Mouse (Mus musculus) spleen, postnatal 14 days (tissue): ENCODE results near the gene Siah3.
"Not testable (repeated sequence)": the region's sequence is repeated elsewhere in the genome, so short reads cannot be mapped to it uniquely, and the experiment has no call there.

Experiments
- DNase-seq, 2 experiments: peaks; one replicate each; pipeline ENCODE4 v3.0.0; 2021 to 2022; ENCODE audit warnings: low spot score in 2 of 2

Gene Siah3

DNA sequence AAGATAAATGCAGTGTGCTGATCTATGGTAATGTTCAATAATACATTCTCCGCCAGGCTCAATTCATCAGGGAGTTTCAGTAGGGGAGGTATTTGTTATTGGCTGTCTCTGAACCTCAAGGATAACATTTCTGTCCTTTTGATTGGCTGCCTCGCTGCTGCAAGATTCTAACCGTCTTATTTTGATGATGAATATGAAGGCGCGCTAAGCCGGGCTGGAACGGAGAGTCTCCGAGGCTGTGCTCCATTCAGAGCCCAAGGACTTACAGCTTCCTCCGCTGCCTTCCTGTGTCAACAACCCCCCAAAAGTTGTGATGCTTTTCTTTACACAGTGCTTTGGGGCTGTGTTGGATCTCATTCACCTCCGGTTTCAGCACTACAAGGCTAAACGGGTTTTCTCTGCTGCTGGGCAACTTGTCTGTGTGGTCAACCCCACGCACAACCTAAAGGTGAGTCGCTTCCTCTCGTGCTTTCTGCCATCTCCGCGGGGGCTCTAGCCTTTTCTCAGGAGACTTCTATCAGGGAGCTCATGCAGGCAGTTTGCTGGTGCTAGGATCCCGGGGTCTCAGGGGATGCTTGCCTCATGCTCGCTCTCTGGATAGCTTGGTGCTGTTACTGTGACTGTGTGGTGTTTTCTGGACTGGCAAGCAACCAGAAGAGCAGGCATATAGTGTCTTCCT, at the start of gene Siah3:
TSS of gene Siah3 (plus strand) at position 240 of the 679 bp plus-strand sequence.
- no peak for DNase-seq

- no peak for DNase-seq
Measured at GRCm38 (mm10) chr14:75409772-75410171, 46.0 kb upstream of the Siah3 start.

DNA sequence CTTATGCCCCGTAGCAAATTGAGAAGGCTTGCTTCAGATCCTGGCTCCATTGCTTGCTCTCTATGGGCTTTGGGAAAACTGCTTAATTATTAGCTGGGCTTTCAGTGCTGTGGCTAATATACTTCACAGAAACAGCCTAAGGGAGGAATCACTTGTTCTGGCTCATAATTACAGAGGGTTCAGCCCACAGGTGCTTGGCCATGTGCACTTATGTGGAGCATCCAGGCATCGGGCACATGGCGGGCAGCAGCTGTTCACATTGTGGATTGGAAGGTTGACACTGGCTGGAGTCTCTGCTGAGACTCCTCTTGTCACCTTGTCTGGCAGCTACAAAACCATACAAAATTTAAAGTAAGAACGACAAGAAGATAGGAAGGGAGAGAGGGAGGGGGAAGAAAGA, 45.4 kb upstream of the Siah3 start:
- no peak for DNase-seq

DNA sequence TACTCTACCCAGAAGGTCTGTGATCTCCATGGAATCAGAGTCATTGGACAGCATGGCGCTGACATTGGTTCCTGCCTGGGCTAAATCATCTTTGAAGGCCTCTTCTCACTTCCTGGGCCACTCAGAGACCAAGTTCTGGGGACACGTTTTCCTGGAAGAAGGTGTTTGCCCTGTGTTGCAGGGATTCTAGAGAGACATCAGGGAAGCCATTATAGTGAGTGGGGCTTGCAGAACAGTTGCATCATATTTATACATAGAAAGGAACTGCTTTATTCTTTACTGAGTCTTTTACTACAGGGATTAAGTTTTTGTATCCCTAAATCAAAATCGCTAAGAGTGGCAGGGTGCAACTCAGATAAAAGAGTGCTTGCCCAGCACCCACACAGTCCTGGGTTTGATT, 37.1 kb upstream of the Siah3 start:
- DNase-seq = no peak

GRCm38 (mm10) chr14:75419876-75420275, 35.9 kb upstream of the Siah3 start:
- DNase-seq = no peak

DNA sequence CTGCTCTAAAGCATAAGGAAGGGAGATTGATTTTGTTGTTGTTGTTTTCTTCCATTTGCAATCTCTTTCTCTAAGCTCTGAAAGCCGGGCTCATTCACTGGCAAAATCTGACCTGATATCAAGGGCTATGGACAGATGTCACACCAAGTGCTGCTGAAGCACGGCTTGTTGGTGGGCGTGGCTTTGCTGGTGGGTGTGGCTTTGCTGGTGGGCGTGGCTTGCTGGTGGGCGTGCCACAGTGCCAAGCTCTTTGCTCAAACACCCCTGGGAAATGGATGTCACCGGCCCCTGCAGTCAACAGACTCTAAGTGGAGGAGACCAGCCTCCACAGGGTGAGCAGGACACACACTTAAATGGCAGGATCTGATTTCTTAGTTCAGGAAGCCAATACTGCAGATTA, 35.0 kb upstream of the Siah3 start:
- DNase-seq = no peak

- no peak for DNase-seq
Measured at GRCm38 (mm10) chr14:75431173-75431786, 24.5 kb upstream of the Siah3 start.

GRCm38 (mm10) chr14:75432850-75433249, 22.9 kb upstream of the Siah3 start:
- DNase-seq = no peak

DNA sequence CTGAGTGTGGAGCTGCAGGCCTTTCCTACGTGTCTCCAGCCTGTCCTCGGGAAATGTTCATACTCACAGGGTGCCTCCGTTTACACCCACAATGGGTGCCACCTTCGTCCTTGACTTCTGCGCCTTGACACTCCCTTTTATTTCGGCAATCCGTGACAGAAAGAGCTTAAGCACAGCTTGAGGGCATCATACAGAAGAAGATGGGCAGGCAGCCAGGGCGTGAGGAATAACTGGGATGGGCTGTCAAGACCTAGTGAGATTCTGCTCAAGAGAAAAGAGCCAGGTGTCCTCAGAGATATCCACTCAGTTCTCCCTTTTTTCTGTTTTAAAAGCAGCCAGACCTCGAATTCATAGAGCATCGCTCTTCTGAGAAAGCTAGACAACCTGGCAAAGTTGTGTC, 21.2 kb upstream of the Siah3 start:
- no peak for DNase-seq

DNA sequence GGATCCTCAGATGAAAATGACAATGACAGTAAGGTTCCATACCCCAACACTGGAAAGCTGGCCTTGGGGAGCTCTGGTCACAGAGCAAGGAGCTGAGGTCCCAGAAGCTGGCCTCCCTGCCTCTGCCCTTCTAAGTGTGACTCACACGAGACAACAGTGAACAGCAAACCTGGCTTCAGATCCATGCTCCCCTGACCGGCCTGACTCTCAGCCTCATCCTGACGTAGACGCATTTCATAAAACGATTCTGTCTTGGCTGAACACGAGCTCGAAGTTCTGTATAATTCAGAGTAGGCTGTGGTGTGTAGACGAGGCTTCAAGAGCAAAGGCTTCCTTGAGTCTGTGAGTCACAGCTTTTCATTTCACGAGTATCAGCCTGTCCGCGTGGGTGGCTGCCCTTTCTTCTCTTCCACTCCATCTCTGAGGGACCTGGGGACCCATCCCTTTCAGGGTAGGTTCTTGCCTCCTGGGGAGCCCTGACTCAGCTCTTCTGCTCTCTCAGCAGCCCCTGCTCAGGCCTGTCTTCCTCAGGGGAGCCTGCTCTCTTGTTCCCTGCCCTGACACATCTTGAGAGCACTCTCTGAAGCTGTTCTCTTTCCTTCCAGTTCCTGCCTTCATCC, 11.2 kb upstream of the Siah3 start:
- DNase-seq = no peak

DNA sequence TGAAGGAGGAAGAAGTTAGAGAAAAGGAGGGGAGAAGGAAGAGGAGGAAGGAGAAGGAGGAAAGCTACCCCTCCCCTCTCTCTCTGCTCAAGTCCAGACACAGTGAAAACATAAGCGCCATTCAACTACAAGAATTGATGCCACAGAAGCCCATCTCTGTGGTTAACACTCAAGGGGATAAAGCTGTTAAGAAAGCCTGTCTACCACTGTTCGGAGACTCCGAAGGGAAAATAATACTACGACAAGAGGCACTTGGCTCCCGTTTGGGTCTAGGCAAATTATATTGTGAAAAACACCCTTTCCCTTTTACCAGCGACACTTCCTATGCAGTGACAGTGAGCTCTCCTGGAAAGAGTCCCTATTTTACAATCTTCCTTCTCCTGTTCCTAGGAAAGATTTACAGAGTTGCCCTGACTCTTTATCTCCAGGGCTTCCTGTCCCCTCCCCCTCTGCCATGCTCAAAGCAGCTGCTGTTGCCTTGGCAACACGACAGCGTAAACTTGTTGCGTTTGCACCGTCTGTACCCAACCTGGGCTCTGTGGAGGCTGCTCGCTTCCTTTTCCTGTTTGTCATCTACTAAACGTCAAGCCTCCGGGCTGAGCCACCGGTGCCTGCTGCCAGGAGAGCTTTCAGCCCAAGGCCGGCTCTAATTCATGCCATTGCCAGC, 10.4 kb upstream of the Siah3 start:
- DNase-seq = peak; percentile 30 to 47

- no peak for DNase-seq
Measured at GRCm38 (mm10) chr14:75445948-75446281, 9.9 kb upstream of the Siah3 start.

- DNase-seq = not testable (repeated sequence)
Measured at GRCm38 (mm10) chr14:75446314-75446713, 9.5 kb upstream of the Siah3 start.

GRCm38 (mm10) chr14:75453906-75454305, 1.9 kb upstream of the Siah3 start:
- no peak for DNase-seq

- no peak for DNase-seq
Measured at GRCm38 (mm10) chr14:75454716-75455115, 1.1 kb upstream of the Siah3 start.

DNA sequence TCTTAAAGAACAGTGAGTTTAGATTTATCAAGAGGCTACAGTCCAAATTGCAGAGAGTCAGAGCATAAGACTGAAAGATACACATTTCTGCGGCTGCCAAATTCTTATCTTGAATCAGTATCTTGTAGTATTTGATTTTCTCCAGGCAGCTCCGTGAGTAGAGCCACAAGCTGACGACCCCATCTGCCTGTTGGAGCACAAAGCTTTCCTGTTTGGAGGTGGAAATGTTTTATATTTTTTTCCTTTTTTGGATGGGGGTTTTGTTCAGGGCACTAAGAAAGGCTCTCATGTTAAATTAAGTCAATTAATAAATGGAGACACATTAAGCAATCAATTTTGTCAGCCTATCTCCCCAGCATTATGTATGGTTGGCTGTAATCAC, 430 bp upstream of the Siah3 start:
- DNase-seq = no peak

DNA sequence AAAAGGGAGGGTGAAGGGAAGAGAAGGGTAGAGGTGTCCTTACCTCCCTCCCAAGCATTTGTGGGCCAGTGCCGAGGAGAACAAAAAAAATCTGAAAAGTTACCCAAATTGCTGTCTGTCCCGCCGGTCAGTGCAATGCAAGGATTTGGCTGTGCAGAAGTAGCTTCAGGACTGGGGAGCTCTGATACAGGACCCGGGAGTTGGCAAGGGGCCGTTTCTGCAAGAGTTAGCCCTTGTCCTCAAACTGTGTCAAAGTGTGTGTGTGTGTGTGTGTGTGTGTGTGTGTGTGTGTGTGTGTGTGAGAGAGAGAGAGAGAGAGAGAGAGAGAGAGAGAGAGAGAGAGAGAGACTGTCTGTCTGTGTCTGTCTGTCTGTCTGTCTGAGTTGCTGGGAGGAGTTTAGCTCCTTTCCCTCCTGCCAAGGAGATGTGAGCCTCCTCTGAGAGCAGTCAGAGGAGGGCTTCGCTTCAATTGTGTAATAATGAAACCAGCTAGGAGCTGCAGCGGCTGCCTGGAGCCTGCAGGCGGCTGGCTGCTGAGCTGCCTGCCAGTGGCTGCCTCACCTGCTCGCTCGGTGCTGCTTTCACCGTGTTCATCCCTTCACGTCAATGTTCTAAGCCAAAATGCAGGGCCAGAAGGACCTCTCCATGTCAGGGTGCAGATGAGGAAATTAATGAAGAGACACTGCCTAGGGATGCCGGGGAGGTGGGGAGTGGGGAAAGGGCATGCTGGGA, 873 bp downstream of the Siah3 start:
- no peak for DNase-seq

GRCm38 (mm10) chr14:75457221-75457600, 1.4 kb downstream of the Siah3 start:
- DNase-seq = no peak

- DNase-seq = no peak
Measured at GRCm38 (mm10) chr14:75459431-75459830, 3.6 kb downstream of the Siah3 start.

DNA sequence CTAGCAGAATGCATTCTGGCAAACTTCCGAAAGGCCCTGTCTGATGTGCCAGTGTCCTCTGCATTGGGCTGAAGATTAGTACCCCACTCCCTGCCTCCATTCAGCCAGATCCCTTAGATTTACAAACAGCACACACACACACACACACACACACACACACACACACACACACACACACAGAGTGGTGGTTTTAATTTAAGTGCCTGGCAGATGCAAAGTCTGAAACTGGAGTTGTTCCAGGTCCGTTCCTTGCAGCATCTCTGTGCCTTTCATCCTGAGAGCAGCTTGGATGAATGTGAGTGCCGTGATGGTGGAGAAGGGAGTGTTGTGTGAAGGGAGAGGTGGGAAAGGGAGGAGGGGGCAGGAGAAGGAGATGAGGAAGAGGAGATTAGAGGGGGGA, 4.2 kb downstream of the Siah3 start:
- no peak for DNase-seq

DNA sequence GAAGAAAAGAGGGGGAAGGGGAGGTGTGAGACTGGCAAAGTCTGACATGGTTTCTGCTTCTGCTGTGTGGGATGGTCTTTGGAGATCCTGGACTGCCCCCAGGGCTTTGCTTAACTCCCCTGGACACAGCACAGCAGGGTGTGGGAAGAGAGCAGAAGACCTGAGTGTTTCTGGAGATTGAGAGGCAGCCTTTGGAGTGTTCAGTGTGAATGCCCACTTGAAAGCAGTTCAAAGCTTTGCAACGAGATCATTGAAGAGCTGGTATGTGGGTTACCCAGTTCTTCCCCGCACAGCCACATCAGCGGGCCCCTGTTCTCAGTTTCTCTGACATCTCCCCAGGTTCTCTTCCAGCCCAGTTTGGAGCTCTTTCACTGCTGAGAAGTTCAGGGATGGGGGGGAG, 4.7 kb downstream of the Siah3 start:
- no peak for DNase-seq

- DNase-seq = no peak
Measured at GRCm38 (mm10) chr14:75461770-75462169, 6.0 kb downstream of the Siah3 start.
